Mouse (Mus musculus) lung, embryonic 15.5 days (tissue): ENCODE data around the gene Agtpbp1. TPM values are rescaled to one million over a fixed set of nuclear protein-coding genes. Genes with fewer than 3 reads are reported as not detected.

Source experiments
- ATAC-seq: fragments of 200-750 bp; cut with Nextera tagmentation; 2 replicates; pipeline ENCODE4 v1.8.0; 2017; ENCODE audit warnings: moderate number of reproducible peaks, borderline replicate concordance; ENCODE audit not compliant: low FRiP score, low TSS enrichment; ENCODE audit errors: extremely low read depth
- H3K27ac ChIP-seq: fragments of 300-500 bp; sonication (generic); 2 replicates; pipeline ENCODE4 v1.5.1; 2015; ENCODE audit warnings: moderate library complexity, mild to moderate bottlenecking, inconsistent platforms
- H3K27me3 ChIP-seq: fragments of 300-500 bp; sonication (generic); 2 replicates; pipeline ENCODE4 v1.6.1; 2015; ENCODE audit warnings: inconsistent platforms
- H3K36me3 ChIP-seq: fragments of 300-500 bp; sonication (generic); 2 replicates; pipeline ENCODE4 v1.6.1; 2015; ENCODE audit warnings: inconsistent platforms
- H3K4me1 ChIP-seq: fragments of 300-500 bp; sonication (generic); 2 replicates; pipeline ENCODE4 v1.6.1; 2015; ENCODE audit warnings: inconsistent platforms
- H3K4me2 ChIP-seq: fragments of 300-500 bp; sonication (generic); 2 replicates; pipeline ENCODE4 v1.6.1; 2015; ENCODE audit warnings: inconsistent platforms, mild to moderate bottlenecking, moderate library complexity
- H3K4me3 ChIP-seq: fragments of 300-500 bp; sonication (generic); 2 replicates; pipeline ENCODE4 v1.5.1; 2015; ENCODE audit warnings: mild to moderate bottlenecking, inconsistent platforms
- H3K9ac ChIP-seq: fragments of 300-500 bp; sonication (generic); 2 replicates; pipeline ENCODE4 v1.6.1; 2015; ENCODE audit warnings: inconsistent platforms
- H3K9me3 ChIP-seq: fragments of 300-500 bp; sonication (generic); 2 replicates; pipeline ENCODE4 v1.6.1; 2016; ENCODE audit warnings: inconsistent platforms
- WGBS: fragments of 180-500 bp; shearing (Covaris S2); methylation state at CpG from one replicate; pipeline ENCODE4 v1.1.7; 2015; 5-methylcytosine and 5-hydroxymethylcytosine counted together
- polyA plus RNA-seq: library from polyadenylated mRNA; unstranded; fragments of >200 nt; fragmentation: Nextera tagmentation; extraction: Ambion mirVana; gene quantifications from 2 replicates; pipeline ENCODE4 v1.2.1, GENCODE M21; 2015

The Agtpbp1 gene
- polyA plus RNA-seq, 1 experiment from 2014 or later = 16.5 TPM

- H3K4me2 ChIP-seq = no peak overlapping the region
- H3K4me3 ChIP-seq = no peak overlapping the region
- no peaks in the 10 kb centered on the region for H3K27me3 ChIP-seq
- no peak overlapping the region for H3K9ac ChIP-seq
- H3K36me3 ChIP-seq = no peaks in the 10 kb centered on the region
- ATAC-seq = no peak
- 85% methylated on average over 5 of the region's 5 CpGs for WGBS
- H3K4me1 ChIP-seq = peaks cover 37% of the 10 kb centered on the region
- no peak overlapping the region for H3K27ac ChIP-seq
- H3K9me3 ChIP-seq = no peaks in the 10 kb centered on the region
Measured at GRCm38 (mm10) chr13:59552286-59552685, 32.7 kb downstream of the Agtpbp1 start.

DNA sequence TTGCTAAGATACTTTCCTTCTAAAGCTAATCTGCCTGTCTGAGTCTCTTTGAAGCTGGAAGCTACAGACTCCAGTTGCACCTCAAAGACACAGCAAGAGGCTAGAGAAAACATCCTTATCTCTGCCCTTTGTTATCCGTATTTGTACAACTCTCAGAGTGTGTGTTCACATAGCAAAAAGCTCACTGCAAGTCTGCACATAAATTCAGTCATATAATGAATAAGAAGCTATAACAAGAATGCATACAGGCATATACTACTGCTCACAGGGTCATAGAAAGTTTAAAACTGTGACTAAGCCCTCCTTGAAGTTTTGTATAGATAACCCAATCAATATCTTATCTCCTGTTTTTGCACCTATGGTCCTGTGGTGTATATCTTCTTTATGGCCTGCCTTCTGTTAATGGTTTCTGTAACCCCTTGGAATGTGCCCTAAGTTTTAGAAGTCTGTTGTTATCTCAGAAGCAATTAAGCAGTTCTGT, 35.7 kb downstream of the Agtpbp1 start:
- ATAC-seq = no peak
- Histone ChIP-seq H3K4me3 (no peak overlapping the region), H3K4me1 (peaks cover 33% of the 10 kb centered on the region), H3K4me2 (no peak overlapping the region), H3K27ac (no peak overlapping the region), H3K27me3 (no peaks in the 10 kb centered on the region), H3K36me3 (no peaks in the 10 kb centered on the region), H3K9ac (no peak overlapping the region), H3K9me3 (no peaks in the 10 kb centered on the region)
- 26% methylated on average over 1 of the region's 1 CpGs for WGBS

DNA sequence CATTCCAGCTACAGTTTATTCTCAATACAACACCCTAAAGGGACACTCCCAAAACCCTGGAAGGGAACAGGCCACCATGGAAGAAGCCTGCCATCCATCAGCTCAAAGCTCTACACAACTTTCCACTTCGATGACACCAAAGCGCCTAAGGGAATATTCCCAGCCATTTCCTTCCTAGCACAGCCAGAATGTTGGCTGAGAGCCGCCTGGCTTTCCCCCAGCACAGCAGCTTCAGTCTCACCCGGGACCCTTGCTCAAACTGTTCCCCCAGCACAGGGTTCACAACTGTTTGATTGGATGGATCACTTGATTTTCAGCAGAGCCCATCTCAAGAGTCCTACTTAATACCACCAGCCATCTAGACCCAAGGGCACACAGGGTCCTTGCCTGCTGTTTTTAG, 37.3 kb downstream of the Agtpbp1 start:
- Histone ChIP-seq H3K4me2 (no peak overlapping the region), H3K4me1 (peaks cover 33% of the 10 kb centered on the region), H3K9me3 (no peaks in the 10 kb centered on the region), H3K9ac (no peak overlapping the region), H3K27me3 (no peaks in the 10 kb centered on the region), H3K27ac (peak overlapping the region; percentile 37), H3K36me3 (no peaks in the 10 kb centered on the region), H3K4me3 (no peak overlapping the region)
- peak; percentile 85; the same call in 1 of the 2 replicates for ATAC-seq
- 40% methylated on average over 4 of the region's 4 CpGs for WGBS

DNA sequence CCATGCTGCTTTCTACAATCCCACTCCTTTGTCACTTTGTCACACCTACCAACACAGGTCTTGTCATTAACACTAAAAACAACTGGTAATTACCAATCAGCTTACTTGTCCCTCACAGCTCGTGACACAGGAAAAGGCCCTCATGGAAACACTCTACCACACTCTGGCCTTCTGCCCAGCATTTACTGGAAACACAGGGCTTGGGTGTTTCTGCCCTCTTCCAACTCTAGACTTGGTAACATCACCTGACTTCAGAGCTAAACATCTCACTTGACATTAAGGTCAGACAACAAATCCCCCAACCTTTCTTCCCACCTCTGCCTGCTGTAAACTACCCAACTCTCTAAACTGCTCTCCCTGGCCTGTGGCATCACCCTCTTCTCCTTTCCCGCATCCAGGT, 37.9 kb downstream of the Agtpbp1 start:
- Histone ChIP-seq H3K4me2 (peak overlapping the region; percentile 0; the same call in 1 of the 2 replicates), H3K9me3 (no peaks in the 10 kb centered on the region), H3K9ac (no peak overlapping the region), H3K27me3 (no peaks in the 10 kb centered on the region), H3K36me3 (no peaks in the 10 kb centered on the region), H3K4me1 (peaks cover 33% of the 10 kb centered on the region), H3K27ac (peak overlapping the region; percentile 37), H3K4me3 (no peak overlapping the region)
- no peak; the same call in 1 of the 2 replicates for ATAC-seq
- 61% methylated on average over 2 of the region's 2 CpGs for WGBS

- Histone ChIP-seq H3K27me3 (no peaks in the 10 kb centered on the region), H3K4me2 (no peak overlapping the region), H3K4me3 (no peak overlapping the region), H3K9ac (no peak overlapping the region), H3K27ac (no peak overlapping the region), H3K36me3 (no peaks in the 10 kb centered on the region), H3K9me3 (no peaks in the 10 kb centered on the region), H3K4me1 (peaks cover 15% of the 10 kb centered on the region)
- WGBS = 87% methylated on average over 10 of the region's 10 CpGs
- no peak for ATAC-seq
Measured at GRCm38 (mm10) chr13:59542411-59542810, 42.6 kb downstream of the Agtpbp1 start.

- no peak overlapping the region for H3K4me2 ChIP-seq
- 66% methylated on average over 5 of the region's 5 CpGs for WGBS
- no peak overlapping the region for H3K9ac ChIP-seq
- no peak for ATAC-seq
- H3K4me1 ChIP-seq = no peaks in the 10 kb centered on the region; the same call in none of the 2 replicates
- no peaks in the 10 kb centered on the region for H3K9me3 ChIP-seq
- no peak overlapping the region for H3K4me3 ChIP-seq
- no peaks in the 10 kb centered on the region for H3K36me3 ChIP-seq
- no peak overlapping the region for H3K27ac ChIP-seq
- no peaks in the 10 kb centered on the region for H3K27me3 ChIP-seq
Measured at GRCm38 (mm10) chr13:59540030-59540429, 45.0 kb downstream of the Agtpbp1 start.

GRCm38 (mm10) chr13:59538661-59539060, 46.4 kb downstream of the Agtpbp1 start:
- H3K4me1 ChIP-seq = no peaks in the 10 kb centered on the region
- 83% methylated on average over 5 of the region's 5 CpGs for WGBS
- no peaks in the 10 kb centered on the region for H3K9me3 ChIP-seq
- H3K36me3 ChIP-seq = no peaks in the 10 kb centered on the region
- H3K27me3 ChIP-seq = no peaks in the 10 kb centered on the region
- no peak overlapping the region for H3K4me2 ChIP-seq
- H3K9ac ChIP-seq = no peak overlapping the region
- no peak overlapping the region for H3K4me3 ChIP-seq
- no peak overlapping the region for H3K27ac ChIP-seq
- ATAC-seq = no peak

DNA sequence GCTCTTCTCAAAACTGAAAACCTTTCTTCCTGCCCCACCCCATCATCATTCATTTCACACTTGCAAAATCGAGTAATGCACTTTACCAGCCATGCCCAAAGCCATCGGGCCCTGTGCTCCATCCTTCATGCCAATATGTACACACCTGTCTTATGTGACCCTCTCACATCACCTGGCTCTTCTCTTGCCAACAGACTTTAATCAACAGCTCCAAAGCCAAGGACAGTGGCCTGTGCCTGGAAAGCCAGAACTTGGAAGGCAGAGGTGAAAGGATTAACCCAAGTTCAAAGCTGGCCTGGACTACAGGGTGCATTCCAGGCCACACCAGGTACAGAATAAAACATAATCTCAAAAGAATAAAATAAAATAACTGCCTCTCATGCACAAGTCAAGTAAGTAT, 48.4 kb downstream of the Agtpbp1 start:
- 61% methylated on average over 2 of the region's 2 CpGs for WGBS
- ATAC-seq = no peak
- no peak overlapping the region for H3K4me3 ChIP-seq

DNA sequence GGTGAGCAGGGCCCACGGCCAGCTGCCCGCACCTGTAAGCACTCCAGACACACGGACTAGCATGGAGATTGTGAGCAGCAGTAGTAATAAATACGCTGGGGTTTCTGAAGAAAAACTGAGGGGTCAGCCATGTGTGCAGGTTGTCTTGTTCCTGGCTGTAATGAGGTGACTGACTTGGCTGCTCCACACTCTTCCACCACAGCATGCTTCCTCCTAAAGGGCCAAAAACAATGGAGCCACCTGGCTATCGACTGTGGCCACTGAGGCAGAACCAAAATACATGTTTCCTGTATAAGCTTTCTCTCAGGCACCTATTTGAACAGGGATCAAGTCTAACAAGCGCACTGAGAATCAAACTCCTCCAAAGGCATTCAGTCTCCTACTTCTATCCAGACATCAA, 49.3 kb downstream of the Agtpbp1 start:
- Histone ChIP-seq H3K9me3 (no peaks in the 10 kb centered on the region), H3K27ac (no peak overlapping the region), H3K36me3 (0 out of 2 replicates have a peak, but pooled peaks cover 6% of the 10 kb centered on the region), H3K4me3 (no peak overlapping the region), H3K27me3 (no peaks in the 10 kb centered on the region), H3K4me2 (no peak overlapping the region), H3K4me1 (no peaks in the 10 kb centered on the region), H3K9ac (no peak overlapping the region)
- ATAC-seq = no peak
- WGBS = 85% methylated on average over 6 of the region's 6 CpGs

More for the DNA sequence above, 48.4 kb downstream of the Agtpbp1 start:
- 0 out of 2 replicates have a peak, but pooled peaks cover 6% of the 10 kb centered on the region for H3K36me3 ChIP-seq
- H3K4me2 ChIP-seq = no peak overlapping the region
- H3K4me1 ChIP-seq = no peaks in the 10 kb centered on the region
- H3K27me3 ChIP-seq = no peaks in the 10 kb centered on the region
- H3K9me3 ChIP-seq = no peaks in the 10 kb centered on the region
- no peak overlapping the region for H3K9ac ChIP-seq
- no peak overlapping the region for H3K27ac ChIP-seq

DNA sequence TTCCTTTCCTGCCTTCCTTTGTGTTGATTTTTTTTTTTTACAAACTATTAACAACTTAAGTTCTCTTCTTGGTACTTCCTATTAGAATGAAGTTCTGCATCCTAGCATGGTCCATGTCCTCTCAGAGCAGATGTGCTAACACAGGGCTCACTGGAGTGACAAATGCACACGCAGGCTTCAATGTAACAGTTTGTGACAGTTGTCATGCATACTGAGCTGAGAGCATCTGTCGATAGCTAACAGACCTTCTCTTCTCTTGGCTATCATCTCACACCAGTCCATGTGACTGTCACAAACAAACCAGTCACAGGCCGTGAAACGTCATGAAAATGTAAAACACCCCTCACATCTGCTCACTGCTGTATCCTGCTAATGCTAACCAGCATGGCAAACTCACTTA, 50.7 kb downstream of the Agtpbp1 start:
- Histone ChIP-seq H3K9ac (no peak overlapping the region), H3K4me3 (no peak overlapping the region), H3K4me2 (no peak overlapping the region), H3K9me3 (no peaks in the 10 kb centered on the region), H3K27ac (no peak overlapping the region), H3K27me3 (no peaks in the 10 kb centered on the region), H3K4me1 (no peaks in the 10 kb centered on the region), H3K36me3 (0 out of 2 replicates have a peak, but pooled peaks cover 6% of the 10 kb centered on the region)
- 61% methylated on average over 4 of the region's 4 CpGs for WGBS
- ATAC-seq = no peak

GRCm38 (mm10) chr13:59533331-59533730, 51.7 kb downstream of the Agtpbp1 start:
- no peak overlapping the region for H3K4me3 ChIP-seq
- 64% methylated on average over 6 of the region's 6 CpGs for WGBS

GRCm38 (mm10) chr13:59531203-59531602, 53.8 kb downstream of the Agtpbp1 start:
- Histone ChIP-seq H3K9me3 (no peaks in the 10 kb centered on the region), H3K36me3 (peaks cover 20% of the 10 kb centered on the region; the same call in 1 of the 2 replicates), H3K4me3 (no peak overlapping the region), H3K4me1 (no peaks in the 10 kb centered on the region), H3K4me2 (no peak overlapping the region), H3K27me3 (no peaks in the 10 kb centered on the region), H3K27ac (no peak overlapping the region), H3K9ac (no peak overlapping the region)
- ATAC-seq = no peak
- 63% methylated on average over 2 of the region's 2 CpGs for WGBS

More at GRCm38 (mm10) chr13:59533331-59533730, 51.7 kb downstream of the Agtpbp1 start:
- Histone ChIP-seq H3K9me3 (no peaks in the 10 kb centered on the region), H3K36me3 (0 out of 2 replicates have a peak, but pooled peaks cover 6% of the 10 kb centered on the region), H3K27me3 (no peaks in the 10 kb centered on the region), H3K9ac (no peak overlapping the region), H3K4me2 (no peak overlapping the region), H3K4me1 (no peaks in the 10 kb centered on the region), H3K27ac (no peak overlapping the region)
- no peak for ATAC-seq

GRCm38 (mm10) chr13:59530491-59530890, 54.5 kb downstream of the Agtpbp1 start:
- no peak overlapping the region for H3K27ac ChIP-seq
- no peaks in the 10 kb centered on the region for H3K9me3 ChIP-seq
- no peak overlapping the region for H3K9ac ChIP-seq
- H3K27me3 ChIP-seq = no peaks in the 10 kb centered on the region
- ATAC-seq = no peak
- H3K4me1 ChIP-seq = no peaks in the 10 kb centered on the region
- H3K36me3 ChIP-seq = peaks cover 20% of the 10 kb centered on the region; the same call in 1 of the 2 replicates
- no peak overlapping the region for H3K4me2 ChIP-seq
- 88% methylated on average over 8 of the region's 8 CpGs for WGBS
- H3K4me3 ChIP-seq = no peak overlapping the region
